Mouse (Mus musculus) CH12.LX (cell line): ENCODE measurements around the gene Mrpl23.

Source experiments
- CTCF ChIP-seq, 2 experiments: IDR thresholded peaks in 1 of 2; conservative IDR thresholded peaks in 1 of 2; 2 replicates each; pipeline ENCODE4 v1.5.1; 2011 to 2012; ENCODE audit warnings: low read depth in 2 of 2, low read length in 2 of 2, improper control_type of control experiment in 1 of 2, inconsistent platforms in 1 of 2, mild to moderate bottlenecking in 1 of 2, moderate library complexity in 1 of 2
- ETS1 ChIP-seq: conservative IDR thresholded peaks from 2 replicates; pipeline ENCODE4 v1.6.1; 2012; ENCODE audit warnings: low read depth, mild to moderate bottlenecking, inconsistent platforms, low read length, improper control_type of control experiment, moderate library complexity
- JUN ChIP-seq: IDR thresholded peaks from 2 replicates; pipeline ENCODE4 v1.6.1; 2011; ENCODE audit warnings: low read depth, mild to moderate bottlenecking, low read length, improper control_type of control experiment, moderate library complexity; ENCODE audit not compliant: insufficient read depth
- JUND ChIP-seq: conservative IDR thresholded peaks from 2 replicates; pipeline ENCODE4 v1.6.1; 2011; ENCODE audit warnings: low read depth, low read length, improper control_type of control experiment
- MAX ChIP-seq: IDR thresholded peaks from 2 replicates; pipeline ENCODE4 v1.6.1; 2011; ENCODE audit warnings: low read length, improper control_type of control experiment
- SMC3 ChIP-seq: IDR thresholded peaks from 2 replicates; pipeline ENCODE4 v1.6.1; 2011; ENCODE audit warnings: low read depth, low read length, improper control_type of control experiment

DNA sequence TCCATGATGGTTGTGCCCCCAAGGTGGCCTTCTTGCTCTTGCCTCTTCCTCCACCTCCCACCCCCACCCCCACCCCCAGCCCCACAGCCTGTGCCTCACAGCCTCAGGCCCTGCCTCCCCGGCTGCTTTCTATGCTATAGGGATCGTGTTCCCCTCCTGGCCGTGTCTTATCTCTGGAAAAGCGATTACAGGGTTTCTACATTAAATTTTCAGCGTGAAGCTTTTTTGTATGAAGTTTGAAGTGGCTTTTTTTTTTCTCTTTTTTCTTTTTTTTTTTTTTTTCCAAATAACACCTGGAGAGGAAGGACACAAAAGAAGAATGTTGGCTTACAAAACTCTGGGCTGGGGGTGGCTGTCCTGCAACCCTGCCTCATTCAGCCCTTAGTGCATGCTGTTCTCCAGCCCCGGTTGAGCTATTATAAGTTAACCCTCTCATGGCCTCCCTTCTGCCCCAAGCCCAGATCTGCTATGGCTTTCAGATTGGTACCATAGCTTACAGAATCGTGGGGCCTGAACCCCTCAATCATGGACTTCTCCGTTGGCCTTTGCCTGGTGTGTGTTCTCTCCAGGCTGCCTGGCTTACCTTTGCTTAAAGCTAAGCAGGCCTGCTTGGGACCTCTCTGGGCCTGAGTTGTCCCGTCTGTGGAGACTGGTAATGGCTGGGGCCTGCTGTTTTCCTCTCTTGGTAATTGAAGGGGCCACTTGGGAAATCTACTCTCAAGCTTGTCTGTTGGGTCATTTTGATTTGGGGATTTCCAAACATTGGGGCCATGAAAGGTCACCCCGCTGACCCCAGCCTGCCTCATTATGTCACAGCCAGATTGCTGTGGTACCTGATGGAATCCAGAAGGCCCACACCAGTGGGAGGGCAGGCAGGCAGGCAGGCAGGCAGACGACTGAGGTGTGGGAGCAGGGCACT, 21.2 kb downstream of the Mrpl23 start:
- TF ChIP-seq ETS1 (no peak), SMC3 (no peak), JUND (no peak), MAX (no peak), JUN (no peak), CTCF (conservative IDR thresholded peaks at IDR 0.05 in 1 of 2, IDR thresholded peaks at IDR 0.05 in 1 of 2; ENCODE audit: low read depth in 2 of 2, low read length in 2 of 2) (no peak)
